Mouse (Mus musculus) ES-E14 (cell line): ENCODE measurements at regions not wholly inside any gene's neighbourhood (a gene's known extent, or its start where the extent isn't known, plus 50 kb on each side); places are given as distances from the start of the nearest gene placed in this dataset.

Source experiments
- CHD2 ChIP-seq: IDR thresholded peaks from 2 replicates; pipeline ENCODE4 v1.6.1; 2014; ENCODE audit warnings: mild to moderate bottlenecking, low read depth, low read length, inconsistent platforms
- HCFC1 ChIP-seq: IDR thresholded peaks from 2 replicates; pipeline ENCODE4 v1.6.1; 2012; ENCODE audit warnings: low read length, inconsistent platforms, borderline replicate concordance; ENCODE audit not compliant: insufficient read depth
- ZC3H11A ChIP-seq: IDR thresholded peaks from 2 replicates; pipeline ENCODE4 v1.6.1; 2012; ENCODE audit warnings: low read depth, mild to moderate bottlenecking, inconsistent platforms, low read length, borderline replicate concordance
- ZNF384 ChIP-seq: IDR thresholded peaks from 2 replicates; pipeline ENCODE4 v1.6.1; 2012; ENCODE audit warnings: low read depth, low read length, inconsistent platforms

- no peak for TF ChIP-seq ZNF384
- no peak for TF ChIP-seq CHD2
- peak; percentile 96 for TF ChIP-seq ZC3H11A
- TF ChIP-seq HCFC1: no peak
Measured at GRCm38 (mm10) chr4:26929879-26930481, 583.3 kb upstream of the Manea start.
